Mouse (Mus musculus) small intestine, adult 10 weeks (tissue): Measurements from ENCODE around the gene Serf1. TPM values are rescaled to one million over a fixed set of nuclear protein-coding genes. Genes with fewer than 3 reads are reported as not detected.

Source experiments
- polyA plus RNA-seq: library from polyadenylated mRNA; stranded (reverse); fragments of 350-450 nt; fragmentation: Illumina TruSeq; extraction: RNeasy Lipid Tissue Mini Kit (QIAGEN cat#74804); gene quantifications from one replicate; pipeline ENCODE4 v1.2.3, GENCODE M21; 2014; ENCODE audit warnings: low replicate concordance

Gene Serf1
- 115 TPM for polyA plus RNA-seq

GRCm38 (mm10) chr13:100107652-100108472, at the start of gene Serf1:
Serf1 (plus strand) TSS chr13:100108012.

DNA sequence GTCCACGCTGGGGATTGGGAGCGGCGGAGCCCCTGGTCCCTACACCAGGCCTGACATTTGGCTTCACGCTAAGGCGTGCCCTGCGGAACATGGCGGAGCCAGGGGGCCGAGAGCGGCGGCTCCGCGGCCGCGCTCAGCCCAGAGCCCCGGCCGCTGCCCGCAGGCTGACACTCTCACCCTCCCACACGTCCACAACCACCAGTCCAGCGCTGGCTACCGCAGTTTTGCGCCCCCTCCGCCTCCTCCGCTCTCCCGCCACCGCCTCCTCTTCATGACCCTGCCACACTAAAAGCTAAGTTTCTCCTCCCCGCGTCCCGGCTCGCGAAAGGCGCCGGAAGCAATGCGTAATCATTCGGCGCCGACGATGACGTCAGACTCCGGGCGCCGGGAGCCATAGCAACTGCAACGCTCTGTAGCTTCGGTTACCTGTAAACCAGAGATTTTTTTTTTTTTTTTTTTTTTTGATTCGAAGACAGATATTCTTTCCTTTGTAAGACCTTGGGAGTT, 4.0 kb upstream of the Serf1 start, which contains the start of gene Bdp1:
Gene Bdp1 (minus strand): TSS at position 323 of the 507 bp plus-strand sequence.

DNA sequence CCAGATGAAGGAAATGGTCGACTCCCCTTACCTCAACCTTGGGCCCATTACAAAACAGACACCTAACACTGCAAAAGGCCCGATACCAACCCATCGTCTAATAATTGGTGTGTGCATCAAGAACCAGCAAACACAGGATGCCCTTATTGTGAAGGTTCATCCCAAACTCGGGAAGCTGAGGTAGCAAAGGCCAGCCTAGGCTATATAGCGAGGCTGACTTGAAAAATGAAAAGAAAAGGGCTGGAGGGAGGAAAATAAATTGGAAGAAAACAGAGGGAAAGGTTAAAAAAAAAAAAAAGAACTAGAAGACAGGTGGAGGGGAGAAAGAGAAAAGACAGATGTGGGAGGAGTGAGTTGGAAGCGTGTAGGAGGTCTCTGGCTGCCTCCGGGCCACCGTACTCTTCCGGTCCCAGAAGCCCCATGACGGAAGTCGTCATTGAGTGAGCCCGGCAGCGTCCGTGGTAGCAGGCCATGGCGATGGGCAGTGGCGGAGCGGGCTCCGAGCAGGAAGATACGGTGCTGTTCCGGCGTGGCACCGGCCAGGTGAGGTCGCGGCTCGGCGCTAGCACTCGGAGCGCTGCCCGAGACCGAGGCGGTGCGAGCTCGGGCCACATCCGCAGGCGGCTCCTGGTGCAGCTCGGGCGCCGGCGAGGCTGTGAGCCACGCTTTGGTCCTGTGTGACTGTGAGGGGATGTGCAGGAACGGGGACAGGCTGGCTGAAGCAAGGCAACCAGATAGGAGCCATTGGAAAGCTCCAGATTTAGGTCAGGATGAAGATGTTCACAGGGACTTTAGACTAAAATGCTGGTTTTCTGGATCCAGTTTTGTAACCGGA, 16.8 kb downstream of the Serf1 start, which contains the start of gene Smn1:
Gene Smn1 (plus strand): TSS at position 430 of the 835 bp plus-strand sequence.

Other genes starting within 250 kb of the Serf1 start
- 1.4 TPM for gene Cartpt, start 206.9 kb upstream of the Serf1 start, polyA plus RNA-seq
- gene Mccc2, start 92.4 kb upstream of the Serf1 start, polyA plus RNA-seq: 35.4 TPM
- 44.3 TPM for gene Bdp1, start 3.9 kb upstream of the Serf1 start, polyA plus RNA-seq
- gene Smn1, start 16.8 kb downstream of the Serf1 start, polyA plus RNA-seq: 56.8 TPM
- gene Naip2, start 94.1 kb downstream of the Serf1 start, polyA plus RNA-seq: 64.9 TPM
- gene Naip5, start 138.3 kb downstream of the Serf1 start, polyA plus RNA-seq: 158 TPM
- gene Naip6, start 209.7 kb downstream of the Serf1 start, polyA plus RNA-seq: 139 TPM